Comparison of ENCODE assay signal across 8 mouse cellular contexts in the genomic region with DNA sequence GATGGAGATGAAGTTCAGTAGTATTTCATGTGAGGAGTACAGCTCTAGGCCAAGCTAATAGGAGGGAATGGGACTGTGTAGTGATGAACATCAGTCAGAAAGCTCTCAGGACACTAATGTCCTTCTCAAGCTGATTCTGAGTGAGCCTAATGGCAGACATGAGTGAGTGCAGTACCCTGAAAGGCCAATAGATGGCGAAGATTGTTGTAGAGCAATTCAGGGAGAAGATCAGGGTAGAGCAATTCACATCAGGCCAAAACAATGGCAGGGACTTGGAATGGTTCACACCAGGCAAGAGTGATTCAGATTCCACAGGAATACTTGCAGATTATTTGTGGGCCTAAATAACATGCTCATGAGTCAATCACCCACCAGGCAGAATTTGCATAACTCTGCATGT.
DNase-seq lines count a peak whose midpoint lies in the region; ATAC-seq and TF ChIP-seq lines count a peak whose summit lies in the region.

No protein-coding gene starts in this region.

- no peak for ATAC-seq in midbrain, embryonic 14.5 days (ENCODE audit: low FRiP score, low TSS enrichment)
- ATAC-seq in granulocyte monocyte progenitor cell, adult 5-6 weeks (replicated peaks; ENCODE audit: poor library complexity, severe bottlenecking), result peak; percentile 74
- ATAC-seq in megakaryocyte-erythroid progenitor cell, adult 5-6 weeks (replicated peaks; ENCODE audit: low FRiP score, low TSS enrichment, poor library complexity, severe bottlenecking), result peak; percentile 94

- 70% methylated on average over 1 of the region's 1 CpGs for WGBS in cerebellum, adult 2 months
- 79% methylated on average over 1 of the region's 1 CpGs for WGBS in midbrain, embryonic 14.5 days
- WGBS in midbrain, embryonic 10.5 days, result 59% methylated on average over 1 of the region's 1 CpGs

- no peak for TF ChIP-seq CTCF in cerebellum, adult 2 months (IDR thresholded peaks at IDR 0.05; ENCODE audit: borderline replicate concordance, insufficient read depth, low read depth, low read length)

- no peak overlapping the region for H3K4me2 ChIP-seq in midbrain, embryonic 14.5 days (ENCODE audit: low read length)

- no peaks in the 10 kb centered on the region for H3K9me3 ChIP-seq in midbrain, embryonic 14.5 days (ENCODE audit: control insufficient read depth, low read length)
- H3K9me3 ChIP-seq in midbrain, embryonic 10.5 days (replicated peaks), result no peaks in the 10 kb centered on the region

- DNase-seq in cerebellum, postnatal 10 days, result peak; percentile 42 to 47
- DNase-seq in cerebellum, adult 2 months, result no peak
- peak; percentile 17 for DNase-seq in midbrain, embryonic 14.5 days
- no peak for DNase-seq in midbrain, embryonic 10.5 days (ENCODE audit: low spot score)
- DNase-seq in left cerebral cortex, adult 9 months (ENCODE audit: low spot score in 2 of 2), result no peak
- no peak for DNase-seq in T-cell, adult 2 months (ENCODE audit: low spot score)

- no peaks in the 10 kb centered on the region for H3K4me1 ChIP-seq in cerebellum, adult 2 months (ENCODE audit: control insufficient read depth, insufficient read depth, low read length)
- no peaks in the 10 kb centered on the region for H3K4me1 ChIP-seq in midbrain, embryonic 14.5 days (ENCODE audit: control insufficient read depth, insufficient read depth, low read length)
- H3K4me1 ChIP-seq in midbrain, embryonic 10.5 days, result peaks cover 8% of the 10 kb centered on the region

- H3K4me3 ChIP-seq in cerebellum, adult 2 months (replicated peaks; ENCODE audit: insufficient read depth, low read depth, low read length), result no peak overlapping the region
- no peak overlapping the region for H3K4me3 ChIP-seq in midbrain, embryonic 14.5 days (replicated peaks; ENCODE audit: low read depth, low read length)
- no peak overlapping the region for H3K4me3 ChIP-seq in midbrain, embryonic 10.5 days

- H3K9ac ChIP-seq in midbrain, embryonic 14.5 days (replicated peaks; ENCODE audit: low read length), result no peak overlapping the region

- no peak overlapping the region for H3K27ac ChIP-seq in cerebellum, adult 2 months (ENCODE audit: insufficient read depth, low read length)
- no peak overlapping the region for H3K27ac ChIP-seq in midbrain, embryonic 14.5 days (replicated peaks; ENCODE audit: low read depth, low read length)
- H3K27ac ChIP-seq in midbrain, embryonic 10.5 days (replicated peaks), result no peak overlapping the region

- TF ChIP-seq POLR2A in cerebellum, adult 2 months (IDR thresholded peaks at IDR 0.05; ENCODE audit: borderline replicate concordance, insufficient read depth, low read length), result no peak

- H3K36me3 ChIP-seq in midbrain, embryonic 14.5 days (ENCODE audit: control insufficient read depth, insufficient read depth, low read length), result no peaks in the 10 kb centered on the region
- H3K36me3 ChIP-seq in midbrain, embryonic 10.5 days, result no peaks in the 10 kb centered on the region

- no peaks in the 10 kb centered on the region for H3K27me3 ChIP-seq in cerebellum, adult 2 months (ENCODE audit: control insufficient read depth, insufficient read depth, low read length)
- H3K27me3 ChIP-seq in midbrain, embryonic 14.5 days (ENCODE audit: control insufficient read depth, insufficient read depth, low read length), result no peaks in the 10 kb centered on the region
- no peaks in the 10 kb centered on the region for H3K27me3 ChIP-seq in midbrain, embryonic 10.5 days (ENCODE audit: low read depth, poor library complexity, severe bottlenecking)

Comparison
In these comparisons a context has a peak if more than half of its experiments do, and no peak if none do; other contexts are left out.
1. DNase-seq: peak in cerebellum, postnatal 10 days (2 of 2) and midbrain, embryonic 14.5 days (single experiment); none in cerebellum, adult 2 months (0 of 2), midbrain, embryonic 10.5 days (single experiment), left cerebral cortex, adult 9 months (0 of 2) and T-cell, adult 2 months (single experiment).